Mouse (Mus musculus) heart, embryonic 11.5 days (tissue): ENCODE data around the gene Olfr601. TPM values are rescaled to one million over a fixed set of nuclear protein-coding genes. Genes with fewer than 3 reads are reported as not detected.

Source experiments
- polyA plus RNA-seq: library from polyadenylated mRNA; unstranded; fragments of >200 nt; fragmentation: Nextera tagmentation; extraction: Ambion mirVana; gene quantifications from 2 replicates; pipeline ENCODE4 v1.2.1, GENCODE M21; 2014

Gene Olfr601
- polyA plus RNA-seq, 1 experiment from 2014 or later, result not detected

Other genes with a start within 250 kb of the Olfr601 start
- not detected in 2 replicates for gene Olfr586, start 237.0 kb downstream of the Olfr601 start, polyA plus RNA-seq
- not detected in 2 replicates for gene Olfr588-ps1, start 221.8 kb downstream of the Olfr601 start, polyA plus RNA-seq
- gene Olfr589, start 206.3 kb downstream of the Olfr601 start, polyA plus RNA-seq, result not detected in 2 replicates
- gene Olfr591, start 184.3 kb downstream of the Olfr601 start, polyA plus RNA-seq, result not detected in 2 replicates
- gene Olfr592, start 177.9 kb downstream of the Olfr601 start, polyA plus RNA-seq, result not detected in 2 replicates
- gene Olfr593, start 150.8 kb downstream of the Olfr601 start, polyA plus RNA-seq, result not detected in 2 replicates
- not detected in 2 replicates for gene Olfr594, start 145.7 kb downstream of the Olfr601 start, polyA plus RNA-seq
- gene Usp17ld, start 110.2 kb downstream of the Olfr601 start, polyA plus RNA-seq, result not detected in 2 replicates
- gene Olfr596, start 57.0 kb downstream of the Olfr601 start, polyA plus RNA-seq, result not detected in 2 replicates
- not detected in 2 replicates for gene Olfr597, start 46.3 kb downstream of the Olfr601 start, polyA plus RNA-seq
- not detected in 2 replicates for gene Olfr598, start 39.1 kb downstream of the Olfr601 start, polyA plus RNA-seq
- gene Olfr599, start 26.7 kb downstream of the Olfr601 start, polyA plus RNA-seq, result not detected in 2 replicates
- not detected in 2 replicates for gene Olfr600, start 13.0 kb downstream of the Olfr601 start, polyA plus RNA-seq
- not detected in 2 replicates for gene Olfr603, start 23.5 kb upstream of the Olfr601 start, polyA plus RNA-seq
- not detected in 2 replicates for gene Usp17lc, start 52.4 kb upstream of the Olfr601 start, polyA plus RNA-seq
- gene Olfr605, start 82.8 kb upstream of the Olfr601 start, polyA plus RNA-seq, result not detected in 2 replicates
- not detected in 2 replicates for gene Olfr606, start 86.4 kb upstream of the Olfr601 start, polyA plus RNA-seq
- gene Olfr607, start 101.5 kb upstream of the Olfr601 start, polyA plus RNA-seq, result not detected in 2 replicates
- gene Olfr608, start 107.2 kb upstream of the Olfr601 start, polyA plus RNA-seq, result not detected in 2 replicates
- gene Olfr609, start 135.4 kb upstream of the Olfr601 start, polyA plus RNA-seq, result not detected in 2 replicates
- not detected in 2 replicates for gene Olfr610, start 149.5 kb upstream of the Olfr601 start, polyA plus RNA-seq
- not detected in 2 replicates for gene Olfr611, start 158.2 kb upstream of the Olfr601 start, polyA plus RNA-seq
- not detected in 2 replicates for gene Olfr612, start 180.1 kb upstream of the Olfr601 start, polyA plus RNA-seq
- not detected in 2 replicates for gene Olfr613, start 185.4 kb upstream of the Olfr601 start, polyA plus RNA-seq
- not detected in 2 replicates for gene Olfr615, start 193.4 kb upstream of the Olfr601 start, polyA plus RNA-seq
- gene Olfr616, start 206.5 kb upstream of the Olfr601 start, polyA plus RNA-seq, result not detected in 2 replicates
- not detected in 2 replicates for gene Olfr617, start 210.4 kb upstream of the Olfr601 start, polyA plus RNA-seq
- gene Olfr618, start 227.4 kb upstream of the Olfr601 start, polyA plus RNA-seq, result not detected in 2 replicates
- gene Olfr619, start 237.9 kb upstream of the Olfr601 start, polyA plus RNA-seq, result not detected in 2 replicates
- gene Olfr620, start 249.9 kb upstream of the Olfr601 start, polyA plus RNA-seq, result not detected in 2 replicates